Comparison of ENCODE assay signal across 9 mouse cellular contexts in genomic region chr14:121218620-121219019, GRCm38 (mm10).
DNase-seq lines count a peak whose midpoint lies in the region; ATAC-seq and TF ChIP-seq lines count a peak whose summit lies in the region.
"Had no signal": no experiment of that assay in that cellular context is flagged by ENCODE, and none has a peak within 500 bp of the region (broad histone marks: within the 10 kb centered on the region; RNA-seq: fewer than 3 reads in every experiment).

No protein-coding gene starts in this region.

- WGBS in hindbrain, embryonic 16.5 days = 87% methylated on average over 7 of the region's 7 CpGs
- WGBS in hindbrain, embryonic 13.5 days = 80% methylated on average over 7 of the region's 7 CpGs
- 89% methylated on average over 7 of the region's 7 CpGs for WGBS in thymus, adult 2 months

- no peak for TF ChIP-seq POLR2A in thymus, adult 2 months (IDR thresholded peaks at IDR 0.05; ENCODE audit: control insufficient read depth, extremely low read depth, insufficient read depth, low read length, poor library complexity)

- H3K9ac ChIP-seq in hindbrain, embryonic 16.5 days (ENCODE audit: low read depth, low read length) = no peak overlapping the region
- H3K9ac ChIP-seq in hindbrain, embryonic 13.5 days = no peak overlapping the region
- H3K9ac ChIP-seq: liver, embryonic 15.5 days; neural tube, embryonic 15.5 days had no signal

- H3K4me3 ChIP-seq in hindbrain, embryonic 16.5 days (ENCODE audit: low read length) = no peak overlapping the region
- no peak overlapping the region for H3K4me3 ChIP-seq in hindbrain, embryonic 13.5 days
- H3K4me3 ChIP-seq in thymus, adult 2 months (ENCODE audit: control insufficient read depth, insufficient read depth, low read length) = no peak overlapping the region
- H3K4me3 ChIP-seq: liver, embryonic 15.5 days; neural tube, embryonic 15.5 days had no signal

- H3K4me2 ChIP-seq in hindbrain, embryonic 16.5 days (ENCODE audit: low read length) = no peak overlapping the region
- H3K4me2 ChIP-seq in hindbrain, embryonic 13.5 days = no peak overlapping the region
- H3K4me2 ChIP-seq: liver, embryonic 15.5 days; neural tube, embryonic 15.5 days had no signal

- DNase-seq in thymus, adult 2 months = peak; percentile 30
- no peak for DNase-seq in thymus, adult 18-20 months
- peak; percentile 41 for DNase-seq in induced T-regulatory cell, adult 2 months (ENCODE audit: low read depth)
- no peak for DNase-seq in urinary bladder, adult 18-20 months (ENCODE audit: low spot score in 2 of 2)

- peaks cover 11% of the 10 kb centered on the region for H3K36me3 ChIP-seq in hindbrain, embryonic 16.5 days (ENCODE audit: control insufficient read depth, insufficient read depth, low read length)
- H3K36me3 ChIP-seq in hindbrain, embryonic 13.5 days = peaks cover 25% of the 10 kb centered on the region
- H3K36me3 ChIP-seq in thymus, adult 2 months (ENCODE audit: control insufficient read depth, insufficient read depth, low read length) = no peaks in the 10 kb centered on the region

- ATAC-seq in hindbrain, embryonic 16.5 days = no peak
- no peak for ATAC-seq in hindbrain, embryonic 13.5 days (ENCODE audit: low FRiP score)
- no peak for ATAC-seq in activated CD4-positive, CD25-positive, alpha-beta regulatory T cell, adult 4 months

- H3K27me3 ChIP-seq in hindbrain, embryonic 16.5 days (replicated peaks; ENCODE audit: control insufficient read depth, insufficient read depth, low read length) = no peaks in the 10 kb centered on the region
- H3K27me3 ChIP-seq in hindbrain, embryonic 13.5 days = no peaks in the 10 kb centered on the region
- H3K27me3 ChIP-seq in thymus, adult 2 months (ENCODE audit: control insufficient read depth, insufficient read depth, low read length) = no peaks in the 10 kb centered on the region
- H3K27me3 ChIP-seq: liver, embryonic 15.5 days; neural tube, embryonic 15.5 days had no signal

- TF ChIP-seq CTCF in thymus, adult 2 months (IDR thresholded peaks at IDR 0.05; ENCODE audit: borderline replicate concordance, control insufficient read depth, extremely low read depth, insufficient read depth, low read length, poor library complexity) = no peak

- no peaks in the 10 kb centered on the region for H3K9me3 ChIP-seq in hindbrain, embryonic 16.5 days (ENCODE audit: control insufficient read depth, low read length)
- no peaks in the 10 kb centered on the region for H3K9me3 ChIP-seq in hindbrain, embryonic 13.5 days
- H3K9me3 ChIP-seq: liver, embryonic 15.5 days; neural tube, embryonic 15.5 days had no signal

- peaks cover 1% of the 10 kb centered on the region for H3K4me1 ChIP-seq in hindbrain, embryonic 16.5 days (ENCODE audit: control insufficient read depth, insufficient read depth, low read depth, low read length)
- H3K4me1 ChIP-seq in hindbrain, embryonic 13.5 days (replicated peaks) = peaks cover 11% of the 10 kb centered on the region
- no peaks in the 10 kb centered on the region for H3K4me1 ChIP-seq in thymus, adult 2 months (replicated peaks; ENCODE audit: control insufficient read depth, insufficient read depth, low read length)

- peak overlapping the region; percentile 12; the same call in 1 of the 2 replicates for H3K27ac ChIP-seq in hindbrain, embryonic 16.5 days (ENCODE audit: low read depth, low read length)
- no peak overlapping the region for H3K27ac ChIP-seq in hindbrain, embryonic 13.5 days
- no peak overlapping the region for H3K27ac ChIP-seq in thymus, adult 2 months (ENCODE audit: control insufficient read depth, insufficient read depth, low read length)
- H3K27ac ChIP-seq: liver, embryonic 15.5 days had no signal

Comparison
In these comparisons a context has a peak if more than half of its experiments do, and no peak if none do; other contexts are left out.
1. DNase-seq: peak in thymus, adult 2 months (single experiment) and induced T-regulatory cell, adult 2 months (single experiment); none in thymus, adult 18-20 months (0 of 2) and urinary bladder, adult 18-20 months (0 of 2).